Mouse (Mus musculus) liver, postnatal 0 days (tissue): ENCODE results near the gene Tmem132c. TPM values are rescaled to one million over a fixed set of nuclear protein-coding genes. Genes with fewer than 3 reads are reported as not detected.

Experiments
- ATAC-seq: fragments of 200-750 bp; cut with Nextera tagmentation; 2 replicates; pipeline ENCODE4 v1.8.0; 2017; ENCODE audit warnings: mild to moderate bottlenecking, moderate library complexity
- DNase-seq: peaks from one replicate; pipeline ENCODE4 v3.0.0-alpha.2; 2016
- H3K27ac ChIP-seq: fragments of 300-500 bp; sonication (generic); 2 replicates; pipeline ENCODE4 v1.5.1; 2014; ENCODE audit warnings: antibody characterized with exemption, moderate library complexity, mild to moderate bottlenecking, low read depth
- H3K27me3 ChIP-seq: fragments of 300-500 bp; sonication (generic); 2 replicates; pipeline ENCODE4 v1.6.1; 2014; ENCODE audit warnings: low read length, control low read depth, mixed read lengths; ENCODE audit not compliant: insufficient read depth
- H3K36me3 ChIP-seq: fragments of 300-500 bp; sonication (generic); replicated peaks from 2 replicates; pipeline ENCODE4 v1.6.1; 2014; ENCODE audit warnings: mild to moderate bottlenecking, control low read depth, low read length, moderate library complexity, mixed read lengths; ENCODE audit not compliant: insufficient read depth
- H3K4me1 ChIP-seq: fragments of 300-500 bp; sonication (generic); 2 replicates; pipeline ENCODE4 v1.6.1; 2014; ENCODE audit warnings: antibody characterized with exemption, mild to moderate bottlenecking, control low read depth; ENCODE audit not compliant: insufficient read depth
- H3K4me2 ChIP-seq: fragments of 300-500 bp; sonication (generic); 2 replicates; pipeline ENCODE4 v1.6.1; 2014; ENCODE audit warnings: low read depth, mild to moderate bottlenecking, low read length, moderate library complexity, mixed read lengths
- H3K4me3 ChIP-seq: fragments of 300-500 bp; sonication (generic); 2 replicates; pipeline ENCODE4 v1.5.1; 2014; ENCODE audit warnings: low read depth, low read length
- H3K9ac ChIP-seq: fragments of 300-500 bp; sonication (generic); replicated peaks from 2 replicates; pipeline ENCODE4 v1.6.1; 2014; ENCODE audit warnings: mild to moderate bottlenecking, moderate library complexity
- H3K9me3 ChIP-seq: fragments of 300-500 bp; sonication (generic); 2 replicates; pipeline ENCODE4 v1.6.1; 2016; ENCODE audit warnings: mild to moderate bottlenecking, control low read depth, low read length, mixed read lengths
- CTCF ChIP-seq: sonication (generic); IDR thresholded peaks from 2 replicates; pipeline ENCODE4 v1.5.1; 2016; ENCODE audit warnings: antibody characterized with exemption, low read depth
- EP300 ChIP-seq: IDR thresholded peaks from 2 replicates; pipeline ENCODE4 v1.6.1; 2016; ENCODE audit warnings: antibody characterized with exemption, low read depth, mild to moderate bottlenecking
- WGBS: fragments of 180-500 bp; shearing (Covaris S2); extraction: QIAGEN DNeasy Blood & Tissue Kit; methylation state at CpG from one replicate; pipeline ENCODE4 v1.1.7; 2014; ENCODE audit not compliant: insufficient replicate concordance; 5-methylcytosine and 5-hydroxymethylcytosine counted together
- polyA plus RNA-seq: library from polyadenylated mRNA; unstranded; fragments of >200 nt; fragmentation: Nextera tagmentation; extraction: Ambion mirVana; gene quantifications from 2 replicates; pipeline ENCODE4 v1.2.1, GENCODE M21; 2015

The Tmem132c gene
- polyA plus RNA-seq, 1 experiment from 2014 or later, result 0.02 TPM

GRCm38 (mm10) chr5:127319096-127319779 lies 77.6 kb downstream of the Tmem132c start:
- TF ChIP-seq CTCF (no peak), EP300 (no peak)
- ATAC-seq (no peak), DNase-seq (no peak)
- Histone ChIP-seq H3K4me1 (no peaks in the 10 kb centered on the region), H3K9ac (no peak overlapping the region), H3K9me3 (no peaks in the 10 kb centered on the region), H3K27ac (no peak overlapping the region), H3K4me3 (no peak overlapping the region), H3K36me3 (no peaks in the 10 kb centered on the region), H3K4me2 (no peak overlapping the region), H3K27me3 (no peaks in the 10 kb centered on the region)
- WGBS, result 67% methylated on average over 12 of the region's 12 CpGs

- WGBS, result 40% methylated on average over 2 of the region's 2 CpGs
- no peak for ATAC-seq
- no peaks in the 10 kb centered on the region for H3K36me3 ChIP-seq
- no peaks in the 10 kb centered on the region for H3K27me3 ChIP-seq
- H3K4me3 ChIP-seq, result no peak overlapping the region
- H3K9me3 ChIP-seq, result no peaks in the 10 kb centered on the region
- no peaks in the 10 kb centered on the region for H3K4me1 ChIP-seq
- H3K9ac ChIP-seq, result no peak overlapping the region
- no peak overlapping the region for H3K27ac ChIP-seq
- H3K4me2 ChIP-seq, result no peak overlapping the region
- TF ChIP-seq EP300, result no peak
- TF ChIP-seq CTCF, result no peak
- no peak for DNase-seq
These were observed 83.0 kb downstream of the Tmem132c start for GRCm38 (mm10) chr5:127324645-127325044.

GRCm38 (mm10) chr5:127336048-127336907 lies 94.7 kb downstream of the Tmem132c start:
- Histone ChIP-seq H3K9me3 (no peaks in the 10 kb centered on the region), H3K27me3 (no peaks in the 10 kb centered on the region), H3K9ac (no peak overlapping the region), H3K4me2 (no peak overlapping the region), H3K4me3 (no peak overlapping the region), H3K27ac (no peak overlapping the region), H3K36me3 (no peaks in the 10 kb centered on the region), H3K4me1 (no peaks in the 10 kb centered on the region)
- no peak for DNase-seq
- 21% methylated on average over 15 of the region's 15 CpGs for WGBS
- TF ChIP-seq CTCF, result no peak
- no peak for TF ChIP-seq EP300
- no peak for ATAC-seq

- Histone ChIP-seq H3K4me2 (no peak overlapping the region), H3K4me1 (no peaks in the 10 kb centered on the region), H3K4me3 (no peak overlapping the region), H3K27ac (no peak overlapping the region), H3K9ac (no peak overlapping the region), H3K9me3 (no peaks in the 10 kb centered on the region), H3K36me3 (no peaks in the 10 kb centered on the region), H3K27me3 (no peaks in the 10 kb centered on the region)
- DNase-seq (no peak), ATAC-seq (no peak)
- WGBS, result 56% methylated on average over 5 of the region's 5 CpGs
- TF ChIP-seq CTCF, result no peak
- TF ChIP-seq EP300, result no peak
These were observed 95.3 kb downstream of the Tmem132c start for GRCm38 (mm10) chr5:127336908-127337265.

- H3K9ac ChIP-seq, result no peak overlapping the region
- no peak for TF ChIP-seq EP300
- no peak for TF ChIP-seq CTCF
- H3K4me1 ChIP-seq, result no peaks in the 10 kb centered on the region
- 20% methylated on average over 5 of the region's 5 CpGs for WGBS
- H3K9me3 ChIP-seq, result no peaks in the 10 kb centered on the region
- DNase-seq (no peak), ATAC-seq (no peak)
- H3K27ac ChIP-seq, result no peak overlapping the region
- H3K4me3 ChIP-seq, result no peak overlapping the region
- no peaks in the 10 kb centered on the region for H3K36me3 ChIP-seq
- H3K4me2 ChIP-seq, result no peak overlapping the region
- H3K27me3 ChIP-seq, result no peaks in the 10 kb centered on the region
These were observed 97.4 kb downstream of the Tmem132c start for GRCm38 (mm10) chr5:127339016-127339435.

GRCm38 (mm10) chr5:127341158-127341557 lies 99.5 kb downstream of the Tmem132c start:
- Histone ChIP-seq H3K4me2 (no peak overlapping the region), H3K27me3 (no peaks in the 10 kb centered on the region), H3K4me3 (no peak overlapping the region), H3K27ac (no peak overlapping the region), H3K9ac (no peak overlapping the region), H3K36me3 (no peaks in the 10 kb centered on the region), H3K9me3 (no peaks in the 10 kb centered on the region), H3K4me1 (no peaks in the 10 kb centered on the region)
- no peak for TF ChIP-seq EP300
- DNase-seq (no peak), ATAC-seq (no peak)
- 13% methylated on average over 3 of the region's 3 CpGs for WGBS
